Mouse (Mus musculus) liver, embryonic 14.5 days (tissue): ENCODE results near the gene 9230104L09Rik. TPM values are rescaled to one million over a fixed set of nuclear protein-coding genes. Genes with fewer than 3 reads are reported as not detected.

Experiments
- ATAC-seq: fragments of 200-750 bp; cut with Nextera tagmentation; 2 replicates; pipeline ENCODE4 v1.8.0; 2017; ENCODE audit warnings: moderate number of reproducible peaks, mild to moderate bottlenecking, moderate library complexity; ENCODE audit not compliant: insufficient read depth
- DNase-seq, 3 experiments: peaks; one replicate each; pipeline ENCODE4 v3.0.0-alpha.2; 2012 to 2013; ENCODE audit warnings: low read depth in 3 of 3, low spot score in 3 of 3
- H3K27ac ChIP-seq: fragments of 300-500 bp; sonication (generic); 2 replicates; pipeline ENCODE4 v1.5.1; 2014; ENCODE audit warnings: moderate library complexity, mild to moderate bottlenecking, control low read depth, inconsistent platforms
- H3K27me3 ChIP-seq: fragments of 300-500 bp; sonication (generic); 2 replicates; pipeline ENCODE4 v1.6.1; 2014; ENCODE audit warnings: mild to moderate bottlenecking, low read length, moderate library complexity; ENCODE audit not compliant: control insufficient read depth, insufficient read depth
- H3K36me3 ChIP-seq: fragments of 300-500 bp; sonication (generic); replicated peaks from 2 replicates; pipeline ENCODE4 v1.6.1; 2014; ENCODE audit warnings: low read depth; ENCODE audit not compliant: control insufficient read depth, insufficient read depth
- H3K4me1 ChIP-seq, 2 experiments: fragments of 200-500 bp in 1 of 2; fragments of 300-500 bp in 1 of 2; sonication (generic) in 1 of 2; replicated peaks; 2 replicates each; pipeline ENCODE4 v1.6.1; 2012 to 2014; ENCODE audit warnings: antibody characterized with exemption in 1 of 2, inconsistent platforms in 1 of 2, low read length in 1 of 2; ENCODE audit not compliant: control insufficient read depth in 2 of 2, insufficient read depth in 2 of 2
- H3K4me2 ChIP-seq: fragments of 300-500 bp; sonication (generic); 2 replicates; pipeline ENCODE4 v1.6.1; 2014; ENCODE audit warnings: low read depth, mild to moderate bottlenecking, control low read depth, moderate library complexity
- H3K4me3 ChIP-seq, 2 experiments: fragments of 200-500 bp in 1 of 2; fragments of 300-500 bp in 1 of 2; sonication (generic) in 1 of 2; 2 replicates each; pipeline ENCODE4 v1.5.1; 2012 to 2014; ENCODE audit warnings: low read depth in 2 of 2, low read length in 2 of 2, mild to moderate bottlenecking in 2 of 2, control low read depth in 1 of 2, inconsistent platforms in 1 of 2, moderate library complexity in 1 of 2; ENCODE audit not compliant: insufficient read depth in 1 of 2
- H3K9ac ChIP-seq: fragments of 300-500 bp; sonication (generic); replicated peaks from 2 replicates; pipeline ENCODE4 v1.6.1; 2014; ENCODE audit warnings: mild to moderate bottlenecking, control low read depth, moderate library complexity
- H3K9me3 ChIP-seq: fragments of 300-500 bp; sonication (generic); 2 replicates; pipeline ENCODE4 v1.6.1; 2016; ENCODE audit warnings: low read length, mixed read lengths; ENCODE audit not compliant: control insufficient read depth
- CTCF ChIP-seq: IDR thresholded peaks from 2 replicates; pipeline ENCODE4 v1.5.1; 2016; ENCODE audit warnings: antibody characterized with exemption, low read depth, control low read depth
- EP300 ChIP-seq: IDR thresholded peaks from 2 replicates; pipeline ENCODE4 v1.6.1; 2016; ENCODE audit warnings: antibody characterized with exemption, low read depth
- WGBS: fragments of 180-500 bp; shearing (Covaris S2); extraction: QIAGEN DNeasy Blood & Tissue Kit; methylation state at CpG from one replicate; pipeline ENCODE4 v1.1.7; 2014; ENCODE audit not compliant: insufficient replicate concordance; 5-methylcytosine and 5-hydroxymethylcytosine counted together
- polyA plus RNA-seq, 2 experiments: library from polyadenylated mRNA; depleted of rRNA in 1 of 2; stranded (reverse) in 1 of 2; unstranded in 1 of 2; fragments of >200 nt; fragmentation: Nextera tagmentation in 1 of 2; extraction: Ambion mirVana in 1 of 2; gene quantifications; 2 replicates each; pipeline versions ENCODE4 v1.2.1 to v1.2.3; 2012 to 2014

9230104L09Rik gene
- polyA plus RNA-seq (2012; rRNA removed) (not detected in 2 replicates), polyA plus RNA-seq (2014; fragmentation: Nextera tagmentation; extraction: Ambion mirVana) (not detected in 2 replicates)

- Histone ChIP-seq H3K4me1 (no peaks in the 10 kb centered on the region), H3K4me3 (no peak within 1 kb of the TSS), H3K9me3 (no peaks in the 10 kb centered on the region), H3K36me3 (no peaks in the 10 kb centered on the region), H3K27me3 (no peaks in the 10 kb centered on the region), H3K4me2 (no peak within 1 kb of the TSS), H3K9ac (no peak within 1 kb of the TSS), H3K27ac (no peak within 1 kb of the TSS)
- DNase-seq (no peak), ATAC-seq (no peak)
- no peak for TF ChIP-seq CTCF
- no peak for TF ChIP-seq EP300
- 44% methylated on average over 2 of the region's 2 CpGs for WGBS
Observed at GRCm38 (mm10) chr2:148864966-148865365, at the start of gene 9230104L09Rik. TSS of gene 9230104L09Rik (minus strand) at chr2:148865038.

DNA sequence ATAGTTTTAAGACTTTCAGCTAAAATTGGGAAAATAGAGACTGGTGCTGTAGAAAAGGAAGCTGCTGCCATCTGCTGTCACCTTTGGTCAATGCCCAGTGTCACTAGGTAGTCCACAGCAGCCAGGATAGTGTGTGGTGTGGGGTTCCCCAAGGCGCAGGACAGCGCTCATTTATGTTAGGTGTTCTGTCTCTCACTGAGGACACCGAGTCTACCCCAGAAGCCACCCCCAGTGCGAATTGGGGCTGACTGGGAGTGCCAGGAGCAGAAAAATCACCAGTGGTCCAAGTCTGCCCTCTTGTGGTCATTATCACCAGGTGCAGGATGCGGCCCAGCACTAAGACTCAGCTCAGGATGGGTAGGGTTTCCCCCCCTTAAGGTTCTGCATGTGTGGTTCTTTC lies 37.4 kb upstream of the 9230104L09Rik start:
- TF ChIP-seq EP300, result no peak
- TF ChIP-seq CTCF, result peak; percentile 91
- H3K36me3 ChIP-seq, result no peaks in the 10 kb centered on the region
- WGBS, result 5% methylated on average over 5 of the region's 5 CpGs
- no peak overlapping the region for H3K27ac ChIP-seq
- H3K4me2 ChIP-seq, result no peak overlapping the region
- ATAC-seq (peak; percentile 59), DNase-seq (peak in 2 of 3 experiments; percentile 12 to 19)
- H3K9ac ChIP-seq, result no peak overlapping the region
- no peaks in the 10 kb centered on the region for H3K27me3 ChIP-seq
- H3K9me3 ChIP-seq, result no peaks in the 10 kb centered on the region
- no peaks in the 10 kb centered on the region for H3K4me1 ChIP-seq
- no peak overlapping the region for H3K4me3 ChIP-seq

- no peak for TF ChIP-seq CTCF
- no peak for TF ChIP-seq EP300
- Histone ChIP-seq H3K9ac (no peak overlapping the region), H3K36me3 (no peaks in the 10 kb centered on the region), H3K9me3 (no peaks in the 10 kb centered on the region), H3K27ac (no peak overlapping the region), H3K4me1 (no peaks in the 10 kb centered on the region), H3K27me3 (no peaks in the 10 kb centered on the region), H3K4me3 (no peak overlapping the region), H3K4me2 (no peak overlapping the region)
- 50% methylated on average over 4 of the region's 4 CpGs for WGBS
- ATAC-seq (no peak), DNase-seq (no peak)
Observed at GRCm38 (mm10) chr2:148900305-148900704, 35.5 kb upstream of the 9230104L09Rik start.

GRCm38 (mm10) chr2:148896219-148896618 lies 31.4 kb upstream of the 9230104L09Rik start:
- Histone ChIP-seq H3K4me3 (no peak overlapping the region), H3K36me3 (no peaks in the 10 kb centered on the region), H3K9me3 (no peaks in the 10 kb centered on the region), H3K4me2 (no peak overlapping the region), H3K27me3 (no peaks in the 10 kb centered on the region), H3K4me1 (no peaks in the 10 kb centered on the region), H3K9ac (no peak overlapping the region), H3K27ac (no peak overlapping the region)
- 69% methylated on average over 1 of the region's 1 CpGs for WGBS
- no peak for TF ChIP-seq EP300
- no peak for TF ChIP-seq CTCF
- ATAC-seq (no peak), DNase-seq (no peak)

- Histone ChIP-seq H3K27me3 (no peaks in the 10 kb centered on the region), H3K9me3 (no peaks in the 10 kb centered on the region), H3K9ac (no peak overlapping the region), H3K4me2 (no peak overlapping the region), H3K36me3 (no peaks in the 10 kb centered on the region), H3K27ac (no peak overlapping the region), H3K4me3 (no peak overlapping the region), H3K4me1 (no peaks in the 10 kb centered on the region)
- ATAC-seq (no peak), DNase-seq (no peak)
- TF ChIP-seq CTCF (no peak), EP300 (no peak)
Observed at GRCm38 (mm10) chr2:148893107-148893506, 28.3 kb upstream of the 9230104L09Rik start.
